Mouse (Mus musculus) heart, embryonic 12.5 days (tissue): ENCODE results near the gene Smim14. TPM values are rescaled to one million over a fixed set of nuclear protein-coding genes. Genes with fewer than 3 reads are reported as not detected.

Experiments used
- ATAC-seq: fragments of 200-750 bp; cut with Nextera tagmentation; 2 replicates; pipeline ENCODE4 v1.8.0; 2017; ENCODE audit warnings: moderate TSS enrichment, moderate library complexity; ENCODE audit not compliant: insufficient number of reproducible peaks, low FRiP score
- H3K27ac ChIP-seq: fragments of 300-500 bp; sonication (generic); 2 replicates; pipeline ENCODE4 v1.5.1; 2016; ENCODE audit warnings: mild to moderate bottlenecking, moderate library complexity; ENCODE audit not compliant: poor library complexity, severe bottlenecking
- H3K27me3 ChIP-seq: fragments of 300-500 bp; sonication (generic); replicated peaks from 2 replicates; pipeline ENCODE4 v1.6.1; 2016; ENCODE audit warnings: mild to moderate bottlenecking, moderate library complexity
- H3K36me3 ChIP-seq: fragments of 300-500 bp; sonication (generic); 2 replicates; pipeline ENCODE4 v1.6.1; 2016; ENCODE audit warnings: mild to moderate bottlenecking, moderate library complexity
- H3K4me1 ChIP-seq: fragments of 300-500 bp; sonication (generic); replicated peaks from 2 replicates; pipeline ENCODE4 v1.6.1; 2016; ENCODE audit warnings: mild to moderate bottlenecking
- H3K4me2 ChIP-seq: fragments of 300-500 bp; sonication (generic); 2 replicates; pipeline ENCODE4 v1.6.1; 2016; ENCODE audit warnings: mild to moderate bottlenecking, moderate library complexity
- H3K4me3 ChIP-seq: fragments of 300-500 bp; sonication (generic); 2 replicates; pipeline ENCODE4 v1.5.1; 2016; ENCODE audit warnings: mild to moderate bottlenecking
- H3K9ac ChIP-seq: fragments of 300-500 bp; sonication (generic); 2 replicates; pipeline ENCODE4 v1.6.1; 2016; ENCODE audit warnings: mild to moderate bottlenecking, moderate library complexity
- H3K9me3 ChIP-seq: fragments of 300-500 bp; sonication (generic); replicated peaks from 2 replicates; pipeline ENCODE4 v1.6.1; 2016; ENCODE audit warnings: mild to moderate bottlenecking, moderate library complexity
- whole genome bisulfite sequencing: fragments of 180-500 bp; shearing (Covaris S2); methylation state at CpG from one replicate; pipeline ENCODE4 v1.1.7; 2016; 5-methylcytosine and 5-hydroxymethylcytosine counted together
- polyA plus RNA-seq: library from polyadenylated mRNA; unstranded; fragments of >200 nt; fragmentation: Nextera tagmentation; extraction: Ambion mirVana; gene quantifications from 2 replicates; pipeline ENCODE4 v1.2.1, GENCODE M21; 2016

Smim14 gene
- polyA plus RNA-seq, 1 experiment from 2014 or later, result 124 TPM

GRCm38 (mm10) chr5:65521803-65522202 is 15.2 kb downstream of the Smim14 start:
- no peak for ATAC-seq
- Histone ChIP-seq H3K9me3 (0 out of 2 replicates have a peak, but pooled peaks cover 3% of the 10 kb centered on the region), H3K36me3 (no peaks in the 10 kb centered on the region), H3K4me2 (no peak overlapping the region), H3K27me3 (no peaks in the 10 kb centered on the region), H3K4me1 (no peaks in the 10 kb centered on the region), H3K27ac (no peak overlapping the region), H3K9ac (no peak overlapping the region), H3K4me3 (no peak overlapping the region)
- WGBS, result 78% methylated on average over 1 of the region's 1 CpGs

GRCm38 (mm10) chr5:65514635-65515278 is 22.2 kb downstream of the Smim14 start:
- ATAC-seq, result no peak
- H3K4me2 ChIP-seq, result no peak overlapping the region
- no peaks in the 10 kb centered on the region for H3K4me1 ChIP-seq
- WGBS, result 59% methylated on average over 5 of the region's 5 CpGs
- H3K27me3 ChIP-seq, result no peaks in the 10 kb centered on the region
- H3K9me3 ChIP-seq, result no peaks in the 10 kb centered on the region
- no peak overlapping the region for H3K9ac ChIP-seq
- H3K36me3 ChIP-seq, result no peaks in the 10 kb centered on the region
- no peak overlapping the region for H3K27ac ChIP-seq
- H3K4me3 ChIP-seq, result no peak overlapping the region

- Histone ChIP-seq H3K27ac (no peak overlapping the region), H3K4me3 (no peak overlapping the region), H3K27me3 (no peaks in the 10 kb centered on the region), H3K9ac (no peak overlapping the region), H3K4me1 (no peaks in the 10 kb centered on the region), H3K9me3 (no peaks in the 10 kb centered on the region), H3K36me3 (no peaks in the 10 kb centered on the region), H3K4me2 (no peak overlapping the region)
- no peak for ATAC-seq
- 75% methylated on average over 3 of the region's 3 CpGs for WGBS
These were observed 23.5 kb downstream of the Smim14 start for GRCm38 (mm10) chr5:65513506-65513905.

- no peak overlapping the region for H3K4me2 ChIP-seq
- H3K9ac ChIP-seq, result no peak overlapping the region
- H3K9me3 ChIP-seq, result no peaks in the 10 kb centered on the region
- H3K4me3 ChIP-seq, result no peak overlapping the region
- no peaks in the 10 kb centered on the region for H3K36me3 ChIP-seq
- H3K27me3 ChIP-seq, result no peaks in the 10 kb centered on the region
- H3K27ac ChIP-seq, result no peak overlapping the region
- no peaks in the 10 kb centered on the region for H3K4me1 ChIP-seq
- WGBS, result 72% methylated on average over 8 of the region's 8 CpGs
- ATAC-seq, result no peak
These were observed 28.6 kb downstream of the Smim14 start for GRCm38 (mm10) chr5:65508395-65508794.

- no peak for ATAC-seq
- Histone ChIP-seq H3K9ac (no peak overlapping the region), H3K27ac (no peak overlapping the region), H3K4me2 (peak overlapping the region; percentile 55), H3K36me3 (no peaks in the 10 kb centered on the region), H3K4me1 (no peaks in the 10 kb centered on the region), H3K4me3 (no peak overlapping the region), H3K9me3 (no peaks in the 10 kb centered on the region), H3K27me3 (no peaks in the 10 kb centered on the region)
- WGBS, result 12% methylated on average over 8 of the region's 8 CpGs
These were observed 31.2 kb downstream of the Smim14 start for GRCm38 (mm10) chr5:65505786-65506185.

- Histone ChIP-seq H3K4me1 (no peaks in the 10 kb centered on the region), H3K4me2 (no peak overlapping the region), H3K9me3 (no peaks in the 10 kb centered on the region), H3K9ac (no peak overlapping the region), H3K27me3 (no peaks in the 10 kb centered on the region), H3K36me3 (no peaks in the 10 kb centered on the region), H3K4me3 (no peak overlapping the region), H3K27ac (no peak overlapping the region)
- no peak for ATAC-seq
- WGBS, result 87% methylated on average over 9 of the region's 9 CpGs
These were observed 35.6 kb downstream of the Smim14 start for GRCm38 (mm10) chr5:65501407-65501806.

GRCm38 (mm10) chr5:65500231-65500630 is 36.8 kb downstream of the Smim14 start:
- no peaks in the 10 kb centered on the region for H3K4me1 ChIP-seq
- H3K4me2 ChIP-seq, result no peak overlapping the region
- no peak overlapping the region for H3K4me3 ChIP-seq
- H3K9ac ChIP-seq, result no peak overlapping the region
- H3K36me3 ChIP-seq, result no peaks in the 10 kb centered on the region
- no peaks in the 10 kb centered on the region for H3K9me3 ChIP-seq
- ATAC-seq, result no peak
- H3K27me3 ChIP-seq, result no peaks in the 10 kb centered on the region
- WGBS, result 72% methylated on average over 7 of the region's 7 CpGs
- H3K27ac ChIP-seq, result no peak overlapping the region

- under 1% methylated on average over 67 of the region's 69 CpGs for whole genome bisulfite sequencing
- Histone ChIP-seq H3K36me3 (peaks cover 9% of the 10 kb centered on the region; the same call in 1 of the 2 replicates), H3K4me3 (peak within 1 kb of the TSS; percentile 94), H3K27me3 (no peaks in the 10 kb centered on the region), H3K9me3 (no peaks in the 10 kb centered on the region), H3K4me2 (peak within 1 kb of the TSS; percentile 78), H3K9ac (peak within 1 kb of the TSS; percentile 97), H3K4me1 (peaks cover 31% of the 10 kb centered on the region), H3K27ac (peak within 1 kb of the TSS; percentile 99)
- ATAC-seq, result peak; percentile 95
These were observed 44.1 kb downstream of the Smim14 start, which contains the start of gene Gm43552 for GRCm38 (mm10) chr5:65492716-65493531. Gm43552 (minus strand) TSS chr5:65492833.

GRCm38 (mm10) chr5:65491767-65492715 is 44.9 kb downstream of the Smim14 start:
- H3K27me3 ChIP-seq, result no peaks in the 10 kb centered on the region
- H3K9ac ChIP-seq, result peak overlapping the region; percentile 97
- H3K27ac ChIP-seq, result peak overlapping the region; percentile 99
- H3K4me2 ChIP-seq, result peak overlapping the region; percentile 78
- H3K36me3 ChIP-seq, result peaks cover 9% of the 10 kb centered on the region; the same call in 1 of the 2 replicates
- WGBS, result under 1% methylated on average over 55 of the region's 57 CpGs
- H3K9me3 ChIP-seq, result no peaks in the 10 kb centered on the region
- peaks cover 37% of the 10 kb centered on the region for H3K4me1 ChIP-seq
- ATAC-seq, result peak; percentile 85
- peak overlapping the region; percentile 94 for H3K4me3 ChIP-seq

GRCm38 (mm10) chr5:65489830-65490229 is 47.2 kb downstream of the Smim14 start:
- Histone ChIP-seq H3K4me1 (peaks cover 43% of the 10 kb centered on the region), H3K27me3 (no peaks in the 10 kb centered on the region), H3K36me3 (peaks cover 9% of the 10 kb centered on the region; the same call in 1 of the 2 replicates), H3K9ac (no peak overlapping the region), H3K4me3 (no peak overlapping the region), H3K4me2 (0 out of 2 replicates have a peak overlapping the region, but pooled peaks have one; percentile 6), H3K9me3 (no peaks in the 10 kb centered on the region), H3K27ac (peak overlapping the region; percentile 36)
- ATAC-seq, result no peak
- 50% methylated on average over 4 of the region's 4 CpGs for WGBS
